Mouse (Mus musculus) mesoderm, embryonic 11.5 days (tissue): ENCODE results near the gene Bcl6b.

Experiments
- DNase-seq: peaks from one replicate; pipeline ENCODE4 v3.0.0-alpha.2; 2012; ENCODE audit warnings: low read depth, low spot score

Gene Bcl6b

DNA sequence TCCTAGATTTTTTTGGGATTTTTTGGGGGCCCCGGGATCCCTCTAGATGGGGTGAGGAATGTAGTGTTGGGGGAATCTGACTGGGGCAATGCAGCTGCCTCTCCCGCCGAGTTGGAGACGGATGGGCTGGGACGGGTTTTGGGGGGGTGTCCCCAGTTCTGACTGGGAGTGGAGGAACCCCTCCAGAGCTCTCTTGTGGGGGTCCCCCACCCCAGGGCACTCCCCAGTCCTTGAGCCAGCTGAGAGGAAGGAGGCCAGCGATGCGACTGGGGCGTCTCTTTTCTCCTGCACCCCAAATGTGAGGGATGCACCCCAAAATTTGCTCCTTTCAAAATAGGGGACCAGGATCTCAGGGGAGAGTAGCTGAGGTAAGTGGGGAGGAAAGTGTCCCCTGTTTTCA lies 3.4 kb upstream of the Bcl6b start:
- DNase-seq, result no peak

DNA sequence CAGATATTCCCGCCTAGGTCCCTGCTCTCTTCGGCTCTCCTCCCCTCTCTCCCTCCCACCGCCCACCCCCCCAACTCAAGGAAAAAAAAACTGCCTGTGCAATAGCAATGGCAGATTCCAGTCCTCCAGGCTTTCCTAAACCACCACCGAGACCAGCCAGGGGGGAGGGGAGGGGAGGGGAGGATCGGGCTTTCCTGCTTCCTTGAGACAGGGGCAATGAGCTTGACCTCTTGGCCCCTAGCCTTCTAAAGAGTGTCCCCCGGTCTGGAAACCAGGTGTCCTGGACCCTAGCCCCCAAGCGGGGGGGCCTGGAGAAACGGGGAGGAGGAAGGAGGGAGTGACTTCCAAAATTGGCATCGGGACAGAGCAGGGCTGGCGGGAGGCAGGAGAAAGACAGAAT lies 2.9 kb upstream of the Bcl6b start:
- peak; percentile 68 for DNase-seq

DNA sequence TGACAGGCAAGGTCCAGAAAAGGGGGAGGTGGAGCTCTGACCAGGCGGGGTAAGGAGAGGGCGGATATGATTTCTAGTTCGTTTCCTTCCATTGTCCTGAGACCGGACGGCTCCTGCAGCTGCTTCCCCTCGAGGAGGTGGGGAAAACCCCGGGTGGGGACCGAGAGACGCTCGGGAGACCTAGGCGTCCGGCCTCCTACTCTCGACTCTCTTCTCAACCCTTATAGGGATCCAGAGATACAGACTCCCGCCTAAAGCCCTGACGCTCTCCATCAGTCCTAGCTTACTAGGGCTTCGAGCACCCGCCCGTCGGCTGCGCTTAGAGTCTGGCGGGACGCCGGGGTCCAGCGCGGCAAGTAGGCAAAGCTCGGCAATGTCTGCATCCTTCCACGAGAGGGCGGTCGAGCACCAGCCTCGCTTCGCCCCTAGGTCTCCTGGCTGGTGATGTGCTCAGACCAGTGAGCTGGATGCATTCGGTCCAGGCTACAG lies 685 bp upstream of the Bcl6b start:
- peak; percentile 88 for DNase-seq

DNA sequence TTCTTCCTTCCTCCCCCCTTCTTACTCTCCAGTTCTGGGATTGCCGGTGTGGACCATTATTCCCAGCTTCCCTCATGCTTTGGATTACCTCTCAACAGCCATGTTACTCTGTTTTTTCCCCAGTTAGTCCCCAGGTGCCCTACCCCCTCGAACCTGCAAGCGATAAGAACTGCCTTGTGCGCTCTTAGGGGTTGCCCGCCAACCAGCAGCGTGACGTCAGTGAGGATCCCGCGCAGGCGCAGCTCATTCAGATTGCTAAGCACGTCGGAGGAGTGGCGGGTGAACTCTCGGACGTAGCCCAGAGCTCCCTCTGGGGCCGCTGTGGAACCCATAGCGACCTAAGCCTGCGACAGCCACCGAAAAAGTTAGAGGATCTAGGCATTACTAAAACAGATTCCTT lies 770 bp downstream of the Bcl6b start:
- peak; percentile 87 for DNase-seq

DNA sequence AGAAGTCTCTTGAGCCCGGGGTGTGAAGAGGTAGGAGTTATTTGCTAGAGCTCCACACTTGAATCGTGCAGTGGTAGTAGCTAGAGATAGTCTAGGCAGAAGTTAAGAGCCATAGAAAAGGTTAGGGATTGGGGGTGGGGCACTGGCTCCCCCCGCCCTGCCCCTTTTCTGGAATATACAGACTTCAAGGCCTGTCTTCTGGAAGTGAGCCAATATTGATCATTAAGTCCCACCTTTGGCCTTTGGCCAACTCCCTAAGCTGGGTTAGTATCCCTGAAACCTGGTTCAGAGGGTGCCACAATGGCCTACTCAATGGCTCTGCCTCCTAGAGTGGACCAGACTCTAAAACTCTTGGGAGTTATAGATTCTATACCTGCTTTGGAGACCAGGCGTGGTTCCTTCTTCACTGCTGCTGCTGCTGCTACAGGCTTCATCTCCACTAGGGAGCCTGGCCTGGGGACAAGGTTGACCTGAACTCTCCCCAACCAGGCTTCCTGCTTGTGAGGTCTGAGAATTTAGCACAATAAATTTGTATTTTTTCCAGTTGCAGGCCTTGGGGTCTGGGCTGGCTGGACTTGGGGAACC lies 1.8 kb downstream of the Bcl6b start:
- no peak for DNase-seq

DNA sequence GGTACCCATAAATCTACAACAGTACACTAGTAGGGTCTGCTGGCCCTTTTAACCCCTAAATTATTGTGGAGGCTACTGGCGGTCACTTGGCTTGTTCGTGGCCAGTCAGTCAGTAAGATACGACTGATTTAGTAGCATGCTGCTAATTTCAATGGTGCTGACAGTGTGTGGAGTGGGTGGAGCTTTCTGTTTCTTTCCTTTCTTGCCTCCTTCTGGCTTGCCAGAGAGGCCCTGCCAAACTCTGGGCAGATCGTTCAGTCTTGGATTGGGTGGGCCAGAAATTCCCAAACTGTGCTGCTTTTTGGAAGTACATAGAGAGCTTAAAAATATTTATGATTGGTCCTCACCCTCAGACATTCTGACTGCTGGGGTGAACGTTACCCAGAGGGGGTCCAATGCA lies 2.5 kb downstream of the Bcl6b start:
- no peak for DNase-seq

DNA sequence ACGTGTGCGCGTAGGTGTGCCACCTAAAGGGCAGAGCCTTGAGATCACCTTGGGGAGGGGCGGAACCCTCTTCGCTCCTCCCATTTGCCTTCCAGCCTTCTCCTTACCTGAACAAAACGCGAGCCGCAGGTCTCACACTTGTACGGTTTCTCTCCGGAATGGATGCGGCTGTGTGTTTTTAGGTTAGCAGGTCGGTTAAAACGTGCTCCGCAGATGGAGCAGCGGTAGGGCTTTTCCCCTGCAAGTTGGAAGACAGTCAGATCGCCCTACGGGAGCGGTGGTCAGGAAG lies 3.1 kb downstream of the Bcl6b start:
- DNase-seq, result no peak

DNA sequence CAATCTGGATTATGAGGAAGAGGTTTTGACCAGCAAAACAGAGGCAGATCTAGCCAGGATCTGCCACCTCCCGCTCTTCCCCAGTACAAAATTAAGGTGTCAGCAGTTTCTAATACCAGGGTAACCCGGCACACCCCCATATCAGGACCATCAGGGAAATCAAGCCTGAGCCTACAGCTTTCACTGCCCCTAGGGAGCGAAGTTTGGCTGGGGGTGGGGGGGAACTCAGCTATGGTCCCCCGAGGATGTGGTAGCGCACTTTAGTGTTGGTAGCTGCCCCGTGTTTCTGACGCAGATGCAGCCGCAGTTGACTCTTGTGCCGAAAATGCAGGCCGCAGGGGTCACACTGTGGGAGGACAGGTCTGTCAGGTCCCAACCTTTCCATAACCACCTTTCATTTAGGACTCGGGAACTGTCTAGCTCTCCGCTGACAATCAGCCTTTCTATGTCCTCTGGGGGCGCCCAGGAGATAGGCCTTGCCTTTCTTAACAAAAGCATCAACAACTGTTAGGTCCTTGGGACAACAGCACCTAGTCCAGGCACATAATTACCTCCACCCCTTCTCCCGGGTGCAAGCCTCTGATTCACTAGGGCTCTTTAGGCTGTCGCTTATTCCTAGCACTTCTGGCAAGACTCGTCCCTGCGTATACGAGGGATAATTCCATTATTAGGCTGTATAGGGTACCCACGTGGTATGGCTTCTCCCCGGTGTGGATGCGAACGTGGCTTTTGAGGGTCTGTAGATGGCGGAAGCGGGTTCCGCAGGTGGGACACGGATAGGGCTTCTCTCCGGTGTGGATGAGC lies 3.6 kb downstream of the Bcl6b start:
- DNase-seq, result no peak

DNA sequence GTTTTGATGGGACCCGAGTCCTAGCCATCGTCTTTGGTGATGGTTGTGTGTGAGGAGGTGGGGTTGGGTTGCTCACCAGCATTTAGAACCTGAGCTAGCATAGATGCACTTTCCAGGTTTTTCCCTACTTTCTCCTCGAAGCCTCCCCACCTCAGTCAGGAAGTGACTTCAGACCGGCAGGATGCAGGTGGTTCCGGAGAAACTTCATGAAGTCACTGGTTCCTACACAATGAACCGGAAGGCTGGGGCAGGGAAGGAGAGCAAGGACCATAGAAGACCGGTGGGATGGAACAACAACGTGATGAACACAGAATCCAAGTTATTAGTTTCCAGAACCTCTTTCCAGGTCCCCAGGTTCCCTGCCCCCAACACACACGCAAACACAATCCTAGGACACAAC lies 5.9 kb downstream of the Bcl6b start:
- no peak for DNase-seq

DNA sequence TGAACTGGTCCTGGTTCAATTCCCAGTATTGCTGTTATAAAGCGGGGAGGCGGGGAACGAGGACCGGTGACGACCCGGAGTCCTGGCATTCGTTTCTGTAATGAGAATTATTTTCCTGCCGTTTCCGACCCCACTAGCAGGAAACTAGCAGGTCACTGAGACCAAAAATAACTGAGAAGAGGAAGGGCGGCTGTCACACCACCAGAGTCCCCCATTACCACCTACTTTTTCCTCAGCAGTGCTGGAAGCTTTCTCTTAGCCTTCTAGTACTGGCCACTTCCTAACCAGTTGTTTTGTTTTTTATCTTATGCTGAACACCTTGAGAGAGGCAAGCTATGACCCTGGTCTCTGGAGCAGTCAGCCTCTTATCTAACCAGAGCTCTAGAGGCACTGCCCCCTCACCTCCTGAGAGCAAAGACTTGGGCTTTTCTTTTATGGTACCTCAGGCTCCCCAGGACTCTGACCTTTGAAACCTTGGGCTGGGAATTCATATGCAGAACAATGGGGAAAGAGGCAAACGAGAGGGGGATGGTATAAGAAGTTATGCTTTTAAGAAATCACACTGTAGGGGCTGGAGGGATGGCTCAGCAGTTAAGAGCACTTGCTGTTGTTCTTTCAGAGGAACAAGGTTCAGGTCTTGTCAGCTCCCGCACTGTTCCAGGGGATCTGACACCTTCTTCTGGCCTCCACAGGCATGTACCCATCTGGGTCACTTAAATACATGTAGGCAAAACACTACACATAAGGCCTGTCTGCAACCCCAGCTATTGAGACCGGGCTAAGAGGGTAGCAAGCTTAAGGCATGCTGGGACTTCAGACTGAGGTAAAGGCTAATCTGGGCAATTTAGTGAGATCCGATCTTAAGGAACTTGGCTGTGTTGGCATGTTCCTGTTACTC lies 7.7 kb downstream of the Bcl6b start:
- DNase-seq, result no peak

DNA sequence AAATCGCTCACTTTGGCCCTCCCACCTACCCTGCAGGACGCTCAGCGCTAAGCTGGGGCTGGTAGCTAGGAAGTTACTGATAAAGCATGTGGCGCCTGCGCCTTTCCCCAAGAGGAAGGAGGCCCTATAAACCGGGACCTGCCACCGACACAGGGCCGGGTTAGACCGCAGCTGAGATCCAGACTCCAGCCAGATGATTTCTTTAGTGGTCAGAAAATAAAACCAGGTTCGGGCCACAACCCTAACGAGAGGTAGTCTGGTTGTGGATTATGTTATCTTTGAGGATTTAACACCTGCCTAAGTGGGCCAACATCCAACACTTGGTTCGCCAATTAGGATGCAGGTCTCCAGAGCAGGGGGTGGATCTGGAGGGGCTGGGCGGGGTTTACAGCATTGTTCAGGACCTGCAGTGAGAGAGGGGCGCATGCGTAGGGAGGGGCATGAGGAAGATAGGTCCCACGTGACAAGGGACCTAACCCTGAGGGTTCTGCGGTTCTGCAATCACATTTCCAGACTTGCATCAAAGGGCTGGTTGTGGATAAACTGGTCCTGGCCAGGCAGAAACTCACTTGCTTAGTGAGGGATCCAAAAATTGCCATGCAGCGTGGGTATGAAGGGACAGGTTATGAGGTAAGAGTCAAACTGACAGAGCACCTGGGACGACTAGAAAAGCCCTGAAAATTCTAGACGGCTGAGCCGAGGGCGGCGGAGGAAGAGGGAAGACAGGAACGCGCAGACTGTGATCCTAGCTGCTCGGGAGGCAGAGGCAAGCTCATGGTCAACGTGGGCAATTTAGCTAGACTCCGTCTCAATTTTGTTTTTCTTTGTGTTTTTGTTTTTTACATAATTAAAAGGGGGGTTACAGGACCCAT lies 8.6 kb downstream of the Bcl6b start, which contains the start of gene Slc16a13:
Gene Slc16a13 (minus strand): TSS at position 334 of the 872 bp plus-strand sequence.
- DNase-seq, result peak; percentile 96

DNA sequence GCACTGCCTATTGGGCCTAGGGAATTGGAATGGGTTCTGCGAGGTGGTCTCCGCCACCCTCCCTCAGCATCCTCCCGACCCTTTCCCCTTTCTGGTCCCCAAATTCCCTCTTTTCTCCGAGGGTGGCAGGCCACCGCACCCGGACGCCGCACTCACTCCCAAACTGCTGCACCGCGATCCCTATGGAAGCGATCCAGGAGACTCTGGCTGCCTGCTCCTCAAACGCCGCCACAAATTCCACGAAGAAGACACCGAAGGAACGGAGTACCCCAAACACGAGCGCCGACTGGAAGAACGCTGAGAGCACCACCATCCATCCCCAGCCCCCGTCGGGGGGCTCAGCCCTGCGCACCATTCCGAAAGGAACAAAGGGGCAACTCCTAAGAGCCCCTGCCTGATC lies 9.3 kb downstream of the Bcl6b start:
- DNase-seq, result no peak

DNA sequence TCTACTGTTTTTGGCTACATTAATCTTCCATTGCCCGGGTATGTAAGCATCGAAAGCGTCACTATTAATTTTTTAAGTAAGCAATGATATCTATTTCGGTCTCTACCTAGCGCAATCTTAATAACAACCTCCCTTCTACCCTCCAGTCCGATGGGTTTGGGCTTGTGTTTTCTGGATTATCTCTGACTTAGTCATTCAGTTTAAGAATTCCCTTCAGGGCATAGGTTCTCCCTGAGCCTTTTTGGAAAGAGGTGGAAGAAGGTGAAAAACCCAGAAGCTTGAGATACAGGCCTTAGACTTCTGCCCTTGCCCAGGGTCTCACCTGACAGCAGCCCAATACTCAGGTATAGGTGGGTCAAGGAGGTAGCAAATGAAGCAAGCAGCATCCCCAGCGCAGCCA lies 9.7 kb downstream of the Bcl6b start:
- DNase-seq, result no peak

DNA sequence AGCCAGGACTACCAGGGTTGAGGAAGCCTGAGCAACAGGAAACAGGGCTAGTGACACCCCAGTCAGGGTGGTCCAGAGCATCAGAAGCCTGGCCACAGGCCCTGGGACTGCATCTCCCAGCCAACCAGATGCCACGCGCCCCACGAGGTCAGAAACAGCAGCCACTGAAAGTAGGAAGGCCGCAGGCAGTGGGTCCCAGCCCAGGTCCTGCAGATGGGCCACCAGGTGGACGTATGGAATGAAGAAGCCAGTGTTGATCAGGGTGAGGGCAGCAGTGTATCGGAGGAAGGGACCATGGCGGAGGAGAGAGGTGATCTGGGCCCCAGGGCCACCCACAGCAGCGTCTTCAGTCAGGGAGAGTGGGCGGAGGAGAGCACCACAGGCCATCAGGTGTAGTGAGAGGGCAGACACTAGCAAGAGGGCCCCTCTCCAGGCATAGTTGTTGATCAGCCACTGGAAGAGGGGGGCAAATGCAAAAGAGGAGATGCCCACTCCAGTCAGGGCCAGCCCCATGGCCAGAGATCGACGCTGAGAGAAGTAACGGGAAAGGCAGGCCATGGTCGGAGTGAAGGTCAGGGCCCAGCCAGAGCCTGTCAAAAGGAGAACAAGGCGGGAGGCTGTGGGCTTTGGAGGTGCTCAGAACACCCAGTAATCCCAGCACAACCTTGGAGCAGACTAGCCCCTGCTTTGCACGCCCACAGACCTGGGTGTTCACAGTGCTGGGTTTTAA lies 10.7 kb downstream of the Bcl6b start:
- no peak for DNase-seq

DNA sequence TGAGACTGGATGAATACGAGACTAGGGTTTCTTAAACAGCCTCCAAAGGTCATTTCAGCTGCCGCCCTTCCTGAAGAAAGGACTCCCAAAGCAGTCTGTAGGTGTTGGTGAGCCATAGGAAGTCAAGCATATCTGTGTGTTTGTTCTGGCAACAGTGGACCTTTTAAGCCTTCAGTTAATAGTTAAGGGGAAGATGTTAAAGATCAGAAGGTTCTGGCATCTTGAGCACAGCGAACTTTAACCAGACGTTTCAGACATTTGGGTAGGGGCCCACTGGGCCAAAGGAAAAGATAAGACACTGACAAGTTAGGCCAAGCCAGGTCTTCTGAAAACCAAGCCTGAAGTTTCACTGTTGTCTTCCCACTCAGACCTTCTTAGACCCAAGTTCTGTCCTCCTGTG lies 11.6 kb downstream of the Bcl6b start:
- DNase-seq, result no peak

DNA sequence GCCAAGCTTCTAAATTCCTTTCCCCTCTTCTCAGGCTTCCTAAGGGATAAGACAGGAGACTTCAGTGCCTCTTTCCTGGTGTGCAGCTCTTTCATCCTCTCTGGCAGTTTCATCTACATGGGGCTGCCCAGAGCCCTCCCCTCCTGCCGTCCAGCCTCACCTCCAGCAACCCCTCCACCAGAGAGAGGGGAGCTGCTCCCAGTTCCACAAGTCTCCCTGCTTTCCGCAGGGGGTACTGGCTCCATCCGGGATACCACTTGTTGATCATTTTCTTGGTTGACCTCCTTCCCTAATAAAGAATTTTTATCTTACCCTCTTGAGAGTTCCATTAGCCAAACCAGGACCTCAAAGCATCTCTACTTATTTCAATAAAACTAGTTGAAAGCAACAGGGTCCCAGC lies 13.5 kb downstream of the Bcl6b start:
- DNase-seq, result no peak

DNA sequence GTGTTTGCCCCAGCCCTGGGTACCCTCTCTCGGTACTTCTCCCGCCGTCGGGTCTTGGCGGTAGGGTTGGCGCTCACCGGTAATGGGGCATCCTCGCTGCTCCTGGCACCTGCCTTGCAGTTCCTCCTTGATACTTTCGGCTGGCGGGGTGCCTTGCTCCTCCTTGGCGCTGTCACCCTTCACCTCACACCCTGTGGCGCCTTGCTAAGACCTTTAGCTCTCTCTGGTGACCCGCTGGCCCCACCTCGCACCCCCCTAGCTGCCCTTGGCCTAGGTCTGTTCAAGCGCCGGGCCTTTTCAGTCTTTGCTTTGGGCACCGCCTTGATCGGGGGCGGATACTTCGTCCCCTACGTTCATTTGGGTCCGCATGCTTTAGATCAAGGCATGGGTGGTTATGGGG lies 14.3 kb downstream of the Bcl6b start:
- DNase-seq, result no peak

DNA sequence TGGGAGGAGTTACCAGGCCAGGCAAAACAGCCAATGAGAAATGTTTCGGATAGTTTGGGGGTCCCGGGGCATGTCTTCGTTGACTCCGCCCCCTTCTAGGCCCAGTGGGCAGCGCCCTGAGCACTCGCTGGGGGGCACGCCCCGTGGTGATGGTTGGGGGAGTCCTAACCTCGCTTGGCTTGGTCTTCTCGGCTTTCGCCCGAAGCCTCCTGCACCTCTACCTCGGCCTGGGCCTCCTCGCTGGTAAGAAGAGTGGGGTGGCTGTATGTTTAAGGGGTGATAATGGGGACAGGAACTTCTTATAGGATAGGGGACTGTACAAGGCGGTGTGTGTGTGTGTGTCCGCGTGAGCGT lies 14.8 kb downstream of the Bcl6b start:
- no peak for DNase-seq

DNA sequence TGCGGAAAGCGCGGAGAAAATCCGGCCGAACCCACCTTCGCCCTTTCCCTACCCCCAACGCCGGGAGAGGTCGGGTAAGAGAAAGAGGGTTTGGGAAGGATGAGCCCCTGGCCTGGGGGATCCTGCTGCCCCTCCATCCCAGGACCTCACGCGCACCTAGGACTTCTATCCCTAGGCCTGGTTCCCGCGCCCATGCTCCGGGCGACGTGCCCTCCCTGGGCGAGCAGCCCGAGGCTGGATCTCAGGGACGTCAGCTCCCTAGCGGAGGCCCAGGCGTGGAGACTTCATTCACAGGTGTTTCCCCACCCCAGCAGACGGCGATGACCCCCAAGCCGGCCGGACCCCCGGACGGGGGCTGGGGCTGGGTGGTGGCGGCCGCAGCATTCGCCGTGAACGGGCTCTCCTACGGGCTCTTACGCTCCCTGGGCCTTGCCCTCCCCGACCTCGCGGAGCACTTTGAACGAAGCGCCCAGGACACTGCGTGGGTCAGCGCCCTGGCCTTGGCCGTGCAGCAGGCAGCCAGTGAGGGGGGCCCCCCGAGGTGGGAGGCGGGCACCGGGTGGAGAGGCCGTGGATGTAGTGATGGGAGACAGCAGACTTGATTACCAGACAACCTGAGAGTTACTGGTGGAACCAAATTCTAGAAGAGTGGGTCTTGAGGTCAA lies 15.3 kb downstream of the Bcl6b start:
- DNase-seq, result no peak

DNA sequence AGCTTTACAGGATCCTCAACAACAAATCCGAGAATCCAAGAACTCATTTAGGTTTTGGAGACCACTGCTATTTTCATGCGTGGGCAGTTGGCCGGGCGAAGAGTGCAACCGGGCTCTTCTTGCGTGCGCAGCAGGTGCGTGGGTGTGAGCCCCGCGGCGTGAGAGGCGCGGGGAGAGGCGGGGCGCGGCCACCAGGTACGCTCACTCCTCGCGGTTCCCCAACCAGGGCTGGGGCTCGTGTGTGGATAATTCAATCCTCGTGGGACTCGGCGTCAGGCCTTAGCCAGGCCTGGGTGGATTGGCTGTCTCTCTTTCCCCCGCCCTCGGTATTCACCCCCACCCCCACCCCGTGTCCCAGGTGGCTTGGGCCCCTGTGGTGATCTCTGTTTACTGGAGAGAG lies 15.9 kb downstream of the Bcl6b start:
- no peak for DNase-seq
